Mouse (Mus musculus) limb, embryonic 13.5 days (tissue): ENCODE data around the gene Nlrp14. TPM values are rescaled to one million over a fixed set of nuclear protein-coding genes. Genes with fewer than 3 reads are reported as not detected.

Source experiments
- ATAC-seq: fragments of 200-750 bp; cut with Nextera tagmentation; 2 replicates; pipeline ENCODE4 v1.8.0; 2017; ENCODE audit warnings: low read depth, moderate number of reproducible peaks, moderate TSS enrichment; ENCODE audit not compliant: low FRiP score
- H3K27ac ChIP-seq: fragments of 300-500 bp; sonication (generic); 2 replicates; pipeline ENCODE4 v1.5.1; 2015; ENCODE audit warnings: inconsistent platforms, mild to moderate bottlenecking, moderate library complexity
- H3K27me3 ChIP-seq: fragments of 300-500 bp; sonication (generic); 2 replicates; pipeline ENCODE4 v1.6.1; 2015; ENCODE audit warnings: mild to moderate bottlenecking, inconsistent platforms
- H3K36me3 ChIP-seq: fragments of 300-500 bp; sonication (generic); 2 replicates; pipeline ENCODE4 v1.6.1; 2015; ENCODE audit warnings: inconsistent platforms, mild to moderate bottlenecking, moderate library complexity
- H3K4me1 ChIP-seq: fragments of 300-500 bp; sonication (generic); 2 replicates; pipeline ENCODE4 v1.6.1; 2015; ENCODE audit warnings: inconsistent platforms
- H3K4me2 ChIP-seq: fragments of 300-500 bp; sonication (generic); replicated peaks from 2 replicates; pipeline ENCODE4 v1.6.1; 2015; ENCODE audit warnings: inconsistent platforms, mild to moderate bottlenecking, moderate library complexity
- H3K4me3 ChIP-seq: fragments of 300-500 bp; sonication (generic); 2 replicates; pipeline ENCODE4 v1.5.1; 2015; ENCODE audit warnings: moderate library complexity, mild to moderate bottlenecking, inconsistent platforms
- H3K9ac ChIP-seq: fragments of 300-500 bp; sonication (generic); 2 replicates; pipeline ENCODE4 v1.6.1; 2015; ENCODE audit warnings: mild to moderate bottlenecking, inconsistent platforms
- H3K9me3 ChIP-seq: fragments of 300-500 bp; sonication (generic); 2 replicates; pipeline ENCODE4 v1.6.1; 2016; ENCODE audit warnings: inconsistent platforms
- WGBS: fragments of 180-500 bp; shearing (Covaris S2); methylation state at CpG from one replicate; pipeline ENCODE4 v1.1.7; 2015; 5-methylcytosine and 5-hydroxymethylcytosine counted together
- polyA plus RNA-seq: library from polyadenylated mRNA; unstranded; fragments of >200 nt; fragmentation: Nextera tagmentation; extraction: Ambion mirVana; gene quantifications from 2 replicates; pipeline ENCODE4 v1.2.1, GENCODE M21; 2015

The Nlrp14 gene
- polyA plus RNA-seq, 1 experiment from 2014 or later: not detected

- Histone ChIP-seq H3K27me3 (no peaks in the 10 kb centered on the region), H3K9ac (no peak overlapping the region), H3K4me1 (no peaks in the 10 kb centered on the region), H3K27ac (no peak overlapping the region), H3K9me3 (no peaks in the 10 kb centered on the region), H3K4me2 (no peak overlapping the region), H3K4me3 (no peak overlapping the region), H3K36me3 (no peaks in the 10 kb centered on the region)
- 87% methylated on average over 5 of the region's 5 CpGs for WGBS
- no peak for ATAC-seq
Measured at GRCm38 (mm10) chr7:107241371-107241883, 74.6 kb downstream of the Nlrp14 start.

Other genes starting within 250 kb of the Nlrp14 start
- not detected in 2 replicates for gene Olfr709-ps1, start 234.8 kb upstream of the Nlrp14 start, polyA plus RNA-seq
- not detected in 2 replicates for gene Olfr710, start 218.7 kb upstream of the Nlrp14 start, polyA plus RNA-seq
- gene Olfr6, start 203.1 kb upstream of the Nlrp14 start, polyA plus RNA-seq: not detected in 2 replicates
- gene Olfr711, start 191.5 kb upstream of the Nlrp14 start, polyA plus RNA-seq: not detected in 2 replicates
- gene Olfr2, start 160.9 kb upstream of the Nlrp14 start, polyA plus RNA-seq: not detected in 2 replicates
- gene Olfr713, start 135.8 kb upstream of the Nlrp14 start, polyA plus RNA-seq: not detected in 2 replicates
- gene Olfr714, start 96.0 kb upstream of the Nlrp14 start, polyA plus RNA-seq: not detected in 2 replicates
- gene Olfr17, start 73.8 kb upstream of the Nlrp14 start, polyA plus RNA-seq: not detected in 2 replicates
- not detected in 2 replicates for gene Olfr715b, start 56.6 kb upstream of the Nlrp14 start, polyA plus RNA-seq
- not detected in 2 replicates for gene Olfr715, start 35.9 kb upstream of the Nlrp14 start, polyA plus RNA-seq
- not detected in 2 replicates for gene Olfr716, start 28.7 kb upstream of the Nlrp14 start, polyA plus RNA-seq
- gene Rbmxl2, start 42.5 kb downstream of the Nlrp14 start, polyA plus RNA-seq: not detected in 2 replicates
- 2.7 and 3.0 TPM in 2 replicates for gene Syt9, start 203.7 kb downstream of the Nlrp14 start, polyA plus RNA-seq